Mouse (Mus musculus): Measurements from ENCODE around the gene Gm20431. TPM values are rescaled to one million over a fixed set of nuclear protein-coding genes. Genes with fewer than 3 reads are reported as not detected.

Gm20431 gene
- polyA plus RNA-seq, 1 experiment from 2014 or later = 8.6 TPM

DNA sequence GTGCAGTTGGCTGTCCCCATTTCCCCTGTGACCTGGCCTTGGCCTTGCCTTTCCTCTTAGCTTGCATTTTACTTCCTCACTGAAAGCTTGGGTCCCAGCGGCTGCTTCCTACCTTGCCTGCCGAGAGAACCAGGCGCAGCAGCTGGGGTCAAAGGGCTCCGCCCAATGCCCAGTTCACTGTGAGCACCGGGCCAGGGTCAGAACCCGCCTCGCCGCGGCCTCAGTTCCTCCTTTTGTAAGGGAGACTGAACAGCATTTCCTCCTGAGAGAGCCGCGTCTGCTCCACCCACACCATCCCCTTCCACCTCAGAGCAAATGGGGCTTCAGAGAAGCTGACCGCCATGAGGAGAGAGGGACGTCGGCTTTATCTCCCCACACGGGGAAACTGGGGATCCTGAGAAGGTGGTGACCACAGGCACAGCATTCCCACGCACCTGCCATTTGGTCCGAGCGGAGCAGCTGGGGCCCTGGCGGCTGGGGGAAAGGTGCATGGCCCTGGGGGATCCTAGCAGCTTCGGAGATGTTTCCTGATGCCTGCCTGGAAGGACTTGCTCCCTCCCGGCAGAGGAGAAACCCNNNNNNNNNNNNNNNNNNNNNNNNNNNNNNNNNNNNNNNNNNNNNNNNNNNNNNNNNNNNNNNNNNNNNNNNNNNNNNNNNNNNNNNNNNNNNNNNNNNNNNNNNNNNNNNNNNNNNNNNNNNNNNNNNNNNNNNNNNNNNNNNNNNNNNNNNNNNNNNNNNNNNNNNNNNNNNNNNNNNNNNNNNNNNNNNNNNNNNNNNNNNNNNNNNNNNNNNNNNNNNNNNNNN is 72.3 kb downstream of the Gm20431 start:
- WGBS = 14% methylated on average over 21 of the region's 21 CpGs
- Histone ChIP-seq H3K27ac (replicated peaks) (peak overlapping the region; percentile 47; the same call in 1 of the 2 replicates), H3K9me3 (no peaks in the 10 kb centered on the region), H3K27me3 (no peaks in the 10 kb centered on the region; the same call in 1 of the 2 replicates), H3K36me3 (no peaks in the 10 kb centered on the region), H3K4me1 (replicated peaks) (0 out of 2 replicates have a peak, but pooled peaks cover 7% of the 10 kb centered on the region), H3K9ac (no peak overlapping the region), H3K4me3 (no peak overlapping the region), H3K4me2 (peak overlapping the region; percentile 20; the same call in 1 of the 2 replicates)
- ATAC-seq (ENCODE audit: low FRiP score, low read depth) = 0 out of 2 replicates have a peak, but pooled peaks have one; percentile 11

DNA sequence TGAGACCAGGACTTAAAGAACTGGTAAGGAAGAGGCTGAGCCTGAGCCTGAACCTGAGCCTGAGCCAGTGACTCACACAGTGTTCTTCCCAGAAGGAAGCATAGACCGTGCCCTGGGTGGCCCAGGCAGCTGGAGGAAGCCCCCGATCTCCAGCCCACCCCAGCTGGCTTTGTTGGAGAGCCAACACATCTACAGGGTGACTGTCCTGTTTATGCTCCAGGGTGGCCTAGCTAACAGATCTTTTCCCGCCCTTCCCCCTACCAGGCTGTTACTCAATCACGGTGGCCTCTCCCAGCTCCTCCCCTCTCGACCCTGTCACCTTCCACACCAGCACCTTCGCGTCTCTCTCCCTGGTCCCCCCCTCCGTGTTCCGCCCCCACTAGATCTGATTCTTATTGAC is 74.3 kb downstream of the Gm20431 start:
- Histone ChIP-seq H3K27ac (replicated peaks) (no peak overlapping the region), H3K36me3 (no peaks in the 10 kb centered on the region), H3K9ac (no peak overlapping the region), H3K9me3 (no peaks in the 10 kb centered on the region), H3K4me2 (no peak overlapping the region), H3K27me3 (no peaks in the 10 kb centered on the region; the same call in 1 of the 2 replicates), H3K4me1 (replicated peaks) (0 out of 2 replicates have a peak, but pooled peaks cover 7% of the 10 kb centered on the region), H3K4me3 (no peak overlapping the region)
- ATAC-seq (ENCODE audit: low FRiP score, low read depth) = no peak
- 21% methylated on average over 9 of the region's 9 CpGs for WGBS

DNA sequence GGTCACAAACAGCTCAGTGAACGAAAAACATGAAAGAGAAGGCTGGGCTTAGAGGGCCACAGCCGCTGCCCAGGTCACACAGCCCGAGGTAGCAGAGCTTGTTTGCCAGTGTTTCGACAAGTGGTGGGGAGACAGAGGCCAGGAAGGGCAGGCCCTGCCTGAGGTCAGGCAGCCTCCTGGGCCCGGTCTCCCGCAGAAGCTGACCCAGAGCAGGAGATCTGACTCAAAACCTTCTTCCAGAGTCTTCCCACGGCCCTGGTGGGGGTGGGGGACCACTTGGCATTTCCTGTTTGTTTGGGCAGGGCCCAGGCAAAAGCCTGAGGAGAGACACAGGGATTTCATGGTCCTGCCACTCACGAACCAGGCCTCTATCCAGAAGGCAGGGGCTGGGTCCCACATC is 75.3 kb downstream of the Gm20431 start:
- Histone ChIP-seq H3K4me3 (no peak overlapping the region), H3K27ac (replicated peaks) (no peak overlapping the region), H3K4me2 (no peak overlapping the region), H3K9me3 (no peaks in the 10 kb centered on the region), H3K4me1 (replicated peaks) (0 out of 2 replicates have a peak, but pooled peaks cover 7% of the 10 kb centered on the region), H3K9ac (no peak overlapping the region), H3K27me3 (no peaks in the 10 kb centered on the region; the same call in 1 of the 2 replicates), H3K36me3 (no peaks in the 10 kb centered on the region)
- 28% methylated on average over 8 of the region's 8 CpGs for WGBS
- no peak for ATAC-seq (ENCODE audit: low FRiP score, low read depth)

DNA sequence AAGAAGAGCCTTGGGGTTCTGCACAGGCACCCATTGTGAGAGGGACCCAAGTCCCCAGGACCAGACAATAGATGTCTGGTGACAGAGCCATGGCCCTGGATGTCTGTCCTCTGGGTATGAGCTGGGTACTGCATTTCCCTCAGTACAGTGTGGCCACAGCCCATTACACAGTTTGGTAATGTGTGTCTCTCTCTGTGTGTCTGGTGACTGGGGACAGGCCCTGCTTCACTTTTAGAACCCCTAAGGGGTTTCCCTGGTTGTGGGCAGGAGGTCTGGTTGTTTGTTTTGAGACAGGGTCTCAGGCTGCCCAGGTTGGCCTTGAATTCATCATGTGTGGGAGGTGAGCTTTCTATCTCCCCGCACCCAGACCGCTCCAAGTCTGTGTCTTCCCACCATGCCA is 76.0 kb downstream of the Gm20431 start:
- H3K4me3 ChIP-seq = no peak overlapping the region
- WGBS = 88% methylated on average over 2 of the region's 2 CpGs

GRCm38 (mm10) chr2:167583161-167583952 is 77.9 kb downstream of the Gm20431 start:
- H3K9me3 ChIP-seq = no peaks in the 10 kb centered on the region
- no peak overlapping the region for H3K27ac ChIP-seq (replicated peaks)
- H3K4me2 ChIP-seq = no peak overlapping the region
- no peak for ATAC-seq (ENCODE audit: low FRiP score, low read depth)
- WGBS = 45% methylated on average over 10 of the region's 10 CpGs
- no peaks in the 10 kb centered on the region for H3K27me3 ChIP-seq
- no peak overlapping the region for H3K4me3 ChIP-seq
- no peaks in the 10 kb centered on the region for H3K36me3 ChIP-seq
- no peak overlapping the region for H3K9ac ChIP-seq
- H3K4me1 ChIP-seq (replicated peaks) = 0 out of 2 replicates have a peak, but pooled peaks cover 3% of the 10 kb centered on the region

More for the DNA sequence above, 76.0 kb downstream of the Gm20431 start:
- 0 out of 2 replicates have a peak, but pooled peaks cover 7% of the 10 kb centered on the region for H3K4me1 ChIP-seq (replicated peaks)
- H3K36me3 ChIP-seq = no peaks in the 10 kb centered on the region
- no peak overlapping the region for H3K27ac ChIP-seq (replicated peaks)
- H3K27me3 ChIP-seq = no peaks in the 10 kb centered on the region
- no peak overlapping the region for H3K4me2 ChIP-seq
- H3K9me3 ChIP-seq = no peaks in the 10 kb centered on the region
- ATAC-seq (ENCODE audit: low FRiP score, low read depth) = no peak
- no peak overlapping the region for H3K9ac ChIP-seq

DNA sequence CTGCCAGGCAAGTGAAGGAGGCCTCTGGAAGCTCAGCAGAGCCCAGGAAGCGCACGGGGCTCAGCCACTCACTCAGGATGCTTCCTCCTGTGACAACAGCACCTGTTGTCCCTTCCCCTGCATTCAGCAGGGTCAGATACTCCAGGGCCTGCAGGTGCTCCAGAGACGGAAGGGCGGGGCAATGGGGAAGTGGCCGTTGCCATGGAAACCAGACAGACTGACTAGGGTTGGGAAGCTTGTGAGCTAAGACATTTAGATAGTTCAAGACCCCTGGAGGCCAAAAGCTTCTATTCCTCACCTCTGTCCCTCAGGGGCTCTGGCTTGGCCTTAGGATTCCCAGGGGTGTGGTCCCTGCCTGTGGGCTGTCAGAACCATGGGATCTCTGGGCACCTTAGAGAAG is 82.8 kb downstream of the Gm20431 start:
- Histone ChIP-seq H3K4me3 (no peak overlapping the region), H3K4me1 (replicated peaks) (no peaks in the 10 kb centered on the region)
- 28% methylated on average over 5 of the region's 5 CpGs for WGBS

GRCm38 (mm10) chr2:167577186-167577785 is 84.0 kb downstream of the Gm20431 start:
- Histone ChIP-seq H3K27me3 (no peaks in the 10 kb centered on the region), H3K4me1 (replicated peaks) (no peaks in the 10 kb centered on the region)
- WGBS = 69% methylated on average over 9 of the region's 9 CpGs

More for the DNA sequence above, 82.8 kb downstream of the Gm20431 start:
- Histone ChIP-seq H3K4me2 (no peak overlapping the region), H3K27ac (replicated peaks) (no peak overlapping the region), H3K36me3 (no peaks in the 10 kb centered on the region), H3K9ac (no peak overlapping the region), H3K9me3 (no peaks in the 10 kb centered on the region), H3K27me3 (no peaks in the 10 kb centered on the region)
- no peak for ATAC-seq (ENCODE audit: low FRiP score, low read depth)

DNA sequence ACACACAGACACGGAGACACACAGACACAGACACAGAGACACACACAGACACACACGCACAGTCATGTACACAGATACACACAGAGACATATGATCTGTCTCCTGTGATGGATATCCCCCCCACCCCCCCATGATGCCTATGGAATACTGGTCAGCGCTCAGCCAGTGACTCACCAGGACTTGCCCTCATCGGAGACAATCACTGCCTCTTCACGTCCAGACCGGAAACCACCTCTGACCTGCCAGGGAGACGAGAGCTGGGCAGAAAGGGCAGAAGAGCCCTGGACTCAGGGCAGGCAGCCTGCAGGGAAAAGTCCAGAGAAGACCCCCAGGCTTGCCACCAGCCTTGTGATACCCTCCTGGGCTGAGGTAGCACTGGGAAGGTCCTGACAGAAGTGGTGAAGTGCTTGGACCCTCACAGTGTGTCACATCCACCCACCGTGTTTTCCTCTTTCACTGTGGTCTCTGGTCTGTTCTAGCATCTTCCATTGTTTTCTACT is 85.1 kb downstream of the Gm20431 start:
- ATAC-seq (ENCODE audit: low FRiP score, low read depth) = no peak
- Histone ChIP-seq H3K36me3 (no peaks in the 10 kb centered on the region), H3K9me3 (no peaks in the 10 kb centered on the region), H3K4me3 (no peak overlapping the region), H3K27me3 (no peaks in the 10 kb centered on the region), H3K4me1 (replicated peaks) (no peaks in the 10 kb centered on the region), H3K4me2 (no peak overlapping the region), H3K9ac (no peak overlapping the region), H3K27ac (replicated peaks) (no peak overlapping the region)
- 89% methylated on average over 8 of the region's 8 CpGs for WGBS

More at GRCm38 (mm10) chr2:167577186-167577785, 84.0 kb downstream of the Gm20431 start:
- no peak for ATAC-seq (ENCODE audit: low FRiP score, low read depth)
- no peaks in the 10 kb centered on the region for H3K36me3 ChIP-seq
- no peak overlapping the region for H3K27ac ChIP-seq (replicated peaks)
- no peak overlapping the region for H3K4me3 ChIP-seq
- H3K9me3 ChIP-seq = no peaks in the 10 kb centered on the region
- H3K4me2 ChIP-seq = no peak overlapping the region
- no peak overlapping the region for H3K9ac ChIP-seq

GRCm38 (mm10) chr2:167575581-167575980 is 85.7 kb downstream of the Gm20431 start:
- no peak for ATAC-seq (ENCODE audit: low FRiP score, low read depth)
- no peaks in the 10 kb centered on the region for H3K36me3 ChIP-seq
- H3K4me1 ChIP-seq (replicated peaks) = no peaks in the 10 kb centered on the region
- no peak overlapping the region for H3K4me3 ChIP-seq
- no peaks in the 10 kb centered on the region for H3K27me3 ChIP-seq
- no peak overlapping the region for H3K9ac ChIP-seq
- no peak overlapping the region for H3K27ac ChIP-seq (replicated peaks)
- H3K9me3 ChIP-seq = no peaks in the 10 kb centered on the region
- no peak overlapping the region for H3K4me2 ChIP-seq
- 94% methylated on average over 7 of the region's 7 CpGs for WGBS

DNA sequence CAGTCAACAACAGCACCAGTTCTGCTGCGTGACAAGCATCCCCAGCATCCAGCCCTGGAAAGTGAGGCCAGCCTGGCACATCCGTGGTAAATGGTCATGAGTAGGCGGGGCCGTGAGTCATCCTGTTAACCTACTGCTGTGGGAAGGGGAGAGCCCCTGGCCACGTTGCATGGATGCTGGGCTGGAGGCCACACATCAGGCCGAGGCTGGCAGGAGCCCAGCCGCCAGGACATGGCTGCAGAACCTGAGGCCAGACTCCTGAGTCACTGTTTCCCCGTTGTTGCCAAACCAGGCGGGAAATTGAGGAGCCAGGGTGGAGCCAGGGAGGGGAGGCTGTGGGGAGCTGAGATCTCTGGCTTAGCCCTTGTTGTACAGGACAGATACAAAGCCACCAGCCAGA is 86.5 kb downstream of the Gm20431 start:
- Histone ChIP-seq H3K27me3 (no peaks in the 10 kb centered on the region), H3K4me1 (replicated peaks) (no peaks in the 10 kb centered on the region), H3K9ac (no peak overlapping the region), H3K4me2 (no peak overlapping the region), H3K27ac (replicated peaks) (no peak overlapping the region), H3K36me3 (no peaks in the 10 kb centered on the region), H3K4me3 (no peak overlapping the region), H3K9me3 (no peaks in the 10 kb centered on the region)
- 62% methylated on average over 9 of the region's 9 CpGs for WGBS
- ATAC-seq (ENCODE audit: low FRiP score, low read depth) = no peak

- WGBS = 81% methylated on average over 18 of the region's 18 CpGs
- no peaks in the 10 kb centered on the region for H3K4me1 ChIP-seq (replicated peaks)
- no peak overlapping the region for H3K9ac ChIP-seq
- no peak overlapping the region for H3K4me2 ChIP-seq
- H3K4me3 ChIP-seq = no peak overlapping the region
- no peaks in the 10 kb centered on the region for H3K27me3 ChIP-seq
- no peaks in the 10 kb centered on the region for H3K9me3 ChIP-seq
- no peaks in the 10 kb centered on the region for H3K36me3 ChIP-seq
- no peak overlapping the region for H3K27ac ChIP-seq (replicated peaks)
- no peak for ATAC-seq (ENCODE audit: low FRiP score, low read depth)
These were observed 89.7 kb downstream of the Gm20431 start for GRCm38 (mm10) chr2:167571442-167572220.
